Mouse (Mus musculus) small intestine, adult 2 months (tissue): ENCODE measurements around the gene Gm20388. TPM values are rescaled to one million over a fixed set of nuclear protein-coding genes. Genes with fewer than 3 reads are reported as not detected.

ENCODE experiments used
- H3K27ac ChIP-seq: fragments of 200-500 bp; 2 replicates; pipeline ENCODE4 v1.5.1; 2012; ENCODE audit warnings: low read depth, low read length, control low read depth, inconsistent platforms; ENCODE audit not compliant: insufficient read depth
- H3K27me3 ChIP-seq: fragments of 200-500 bp; 2 replicates; pipeline ENCODE4 v1.6.1; 2012; ENCODE audit warnings: mild to moderate bottlenecking, moderate library complexity, low read length, inconsistent platforms; ENCODE audit not compliant: control insufficient read depth, insufficient read depth
- H3K36me3 ChIP-seq: fragments of 200-500 bp; 2 replicates; pipeline ENCODE4 v1.6.1; 2012; ENCODE audit warnings: mild to moderate bottlenecking, low read length, control low read depth, inconsistent platforms; ENCODE audit not compliant: control insufficient read depth, insufficient read depth
- H3K4me1 ChIP-seq: fragments of 200-500 bp; 2 replicates; pipeline ENCODE4 v1.6.1; 2012; ENCODE audit warnings: low read length, inconsistent platforms, mixed read lengths; ENCODE audit not compliant: control insufficient read depth, insufficient read depth, insufficient read length
- H3K4me3 ChIP-seq: fragments of 200-500 bp; 2 replicates; pipeline ENCODE4 v1.5.1; 2012; ENCODE audit warnings: low read depth, mild to moderate bottlenecking, control low read depth, inconsistent platforms, low read length, moderate library complexity
- CTCF ChIP-seq: fragments of 200-500 bp; IDR thresholded peaks from 2 replicates; pipeline ENCODE4 v1.5.1; 2012; ENCODE audit warnings: low read depth, mild to moderate bottlenecking, control low read depth, inconsistent platforms, low read length, moderate library complexity, mixed read lengths; ENCODE audit not compliant: insufficient replicate concordance, insufficient read length; ENCODE audit errors: extremely low read depth
- POLR2A ChIP-seq: fragments of 200-500 bp; IDR thresholded peaks from 2 replicates; pipeline ENCODE4 v1.6.1; 2012; ENCODE audit warnings: low read depth, mild to moderate bottlenecking, control low read depth, inconsistent platforms, low read length, moderate library complexity
- WGBS: fragments of 180-500 bp; shearing (Covaris S2); methylation state at CpG from one replicate; pipeline ENCODE4 v1.1.7; 2018; 5-methylcytosine and 5-hydroxymethylcytosine counted together
- polyA plus RNA-seq: library from polyadenylated mRNA; depleted of rRNA; stranded (reverse); fragments of >200 nt; gene quantifications from 2 replicates; pipeline ENCODE4 v1.2.3, GENCODE M21; 2012

Gene Gm20388
- polyA plus RNA-seq, 1 experiment = 37.3 TPM

DNA sequence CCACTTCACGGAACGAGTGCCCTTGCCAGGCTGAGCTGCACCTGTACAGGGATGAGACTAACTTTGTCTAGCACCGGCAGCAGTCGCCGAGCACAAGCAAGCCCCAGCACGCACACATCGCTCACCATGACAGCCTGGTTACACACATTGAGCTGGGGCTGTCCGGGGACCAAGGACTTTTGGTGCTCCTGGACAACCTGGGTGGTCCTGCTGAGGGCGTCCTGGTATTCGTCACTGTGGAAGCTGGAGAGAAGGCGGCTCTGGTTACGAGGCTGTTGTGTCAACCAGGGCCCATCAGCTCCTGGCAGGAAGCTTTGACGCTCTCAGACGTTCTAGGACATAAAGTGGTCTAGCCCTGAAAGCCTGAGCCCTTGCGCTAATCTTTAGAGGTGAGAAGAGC lies 2670.3 kb downstream of the Gm20388 start:
- Histone ChIP-seq H3K4me3 (no peak overlapping the region), H3K36me3 (no peaks in the 10 kb centered on the region), H3K27me3 (no peaks in the 10 kb centered on the region), H3K27ac (no peak overlapping the region), H3K4me1 (peaks cover 30% of the 10 kb centered on the region)
- no peak for TF ChIP-seq CTCF
- TF ChIP-seq POLR2A = no peak
- WGBS = 79% methylated on average over 15 of the region's 15 CpGs

DNA sequence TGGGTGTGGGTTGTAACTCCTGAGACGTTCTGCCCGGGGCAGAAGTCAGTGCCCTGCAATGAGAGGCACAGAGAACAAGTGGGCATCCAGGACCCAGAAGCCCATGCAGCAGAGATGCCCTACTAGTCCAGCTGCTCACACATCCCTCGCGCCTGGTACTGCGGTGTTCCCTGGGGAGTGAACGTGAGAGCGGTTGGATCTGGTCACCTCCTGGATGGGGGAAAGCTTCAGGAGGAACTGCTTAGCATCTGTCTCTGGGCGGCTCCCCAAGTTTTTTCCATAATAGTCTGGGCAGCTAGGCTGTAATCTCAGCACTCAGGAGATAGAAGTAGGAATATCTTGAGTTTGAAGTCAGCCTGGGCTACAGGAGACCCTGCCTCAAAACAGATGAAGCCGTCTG lies 2674.3 kb downstream of the Gm20388 start:
- no peak for TF ChIP-seq POLR2A
- no peak for TF ChIP-seq CTCF
- Histone ChIP-seq H3K4me3 (peak overlapping the region; percentile 12; the same call in 1 of the 2 replicates), H3K36me3 (no peaks in the 10 kb centered on the region), H3K4me1 (peaks cover 41% of the 10 kb centered on the region), H3K27ac (peak overlapping the region; percentile 95), H3K27me3 (no peaks in the 10 kb centered on the region)
- WGBS = 43% methylated on average over 9 of the region's 9 CpGs

DNA sequence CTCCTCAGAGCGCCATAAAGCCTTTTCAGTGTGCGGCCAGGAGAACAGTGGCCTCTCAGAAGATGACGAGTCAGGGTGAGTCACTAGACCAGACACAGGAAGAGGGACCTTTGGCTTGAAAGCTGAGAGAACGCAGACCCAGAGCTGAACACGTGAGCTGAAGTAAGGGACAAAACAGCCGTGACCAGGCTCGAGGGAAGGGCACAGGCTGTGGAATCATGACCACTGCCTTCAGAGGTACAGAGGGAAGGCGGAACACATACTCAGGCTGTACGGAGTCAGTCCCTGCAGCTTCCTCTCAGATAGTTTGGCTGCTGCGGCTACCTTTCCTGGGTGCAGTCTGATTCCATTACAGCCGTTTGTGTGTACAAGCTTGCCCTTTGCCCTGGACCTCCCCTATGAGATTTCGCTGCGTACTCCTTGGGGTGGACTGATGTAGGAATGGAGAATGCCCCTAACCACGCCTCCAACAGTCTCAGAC lies 2674.8 kb downstream of the Gm20388 start:
- Histone ChIP-seq H3K4me3 (peak overlapping the region; percentile 42), H3K27ac (peak overlapping the region; percentile 95), H3K4me1 (peaks cover 41% of the 10 kb centered on the region), H3K27me3 (no peaks in the 10 kb centered on the region), H3K36me3 (no peaks in the 10 kb centered on the region)
- TF ChIP-seq POLR2A (no peak), CTCF (no peak)
- 20% methylated on average over 14 of the region's 14 CpGs for WGBS

- no peaks in the 10 kb centered on the region for H3K36me3 ChIP-seq
- TF ChIP-seq CTCF = no peak
- TF ChIP-seq POLR2A = no peak
- 51% methylated on average over 7 of the region's 7 CpGs for WGBS
- H3K27ac ChIP-seq = peak overlapping the region; percentile 95
- H3K4me3 ChIP-seq = no peak overlapping the region
- no peaks in the 10 kb centered on the region for H3K27me3 ChIP-seq
- H3K4me1 ChIP-seq = peaks cover 41% of the 10 kb centered on the region
Measured at GRCm38 (mm10) chr8:122586171-122586570, 2675.5 kb downstream of the Gm20388 start.

DNA sequence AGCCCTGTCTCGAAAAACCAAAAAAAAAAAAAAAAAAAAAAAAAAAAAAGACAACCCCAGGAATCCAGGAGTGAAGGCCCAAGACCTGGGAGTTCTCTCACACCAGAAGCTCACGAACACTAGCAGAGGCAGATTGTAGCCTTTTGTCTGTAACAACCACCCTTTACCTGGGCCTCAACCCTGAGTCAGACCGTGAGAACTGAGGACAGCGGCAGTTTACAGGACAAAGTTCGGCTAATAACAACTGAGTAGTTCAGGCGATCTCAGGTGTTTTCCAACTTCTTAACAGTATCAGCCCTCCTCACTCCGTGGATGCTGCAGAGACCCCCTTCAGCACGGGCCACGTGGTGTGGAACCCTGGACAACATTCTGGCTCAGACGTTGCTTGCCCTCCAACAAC lies 2676.1 kb downstream of the Gm20388 start:
- H3K4me3 ChIP-seq = peak overlapping the region; percentile 12
- WGBS = 39% methylated on average over 10 of the region's 10 CpGs
- H3K36me3 ChIP-seq = no peaks in the 10 kb centered on the region
- H3K4me1 ChIP-seq = peaks cover 41% of the 10 kb centered on the region
- TF ChIP-seq CTCF = no peak
- TF ChIP-seq POLR2A = no peak
- peak overlapping the region; percentile 95 for H3K27ac ChIP-seq
- no peaks in the 10 kb centered on the region for H3K27me3 ChIP-seq

DNA sequence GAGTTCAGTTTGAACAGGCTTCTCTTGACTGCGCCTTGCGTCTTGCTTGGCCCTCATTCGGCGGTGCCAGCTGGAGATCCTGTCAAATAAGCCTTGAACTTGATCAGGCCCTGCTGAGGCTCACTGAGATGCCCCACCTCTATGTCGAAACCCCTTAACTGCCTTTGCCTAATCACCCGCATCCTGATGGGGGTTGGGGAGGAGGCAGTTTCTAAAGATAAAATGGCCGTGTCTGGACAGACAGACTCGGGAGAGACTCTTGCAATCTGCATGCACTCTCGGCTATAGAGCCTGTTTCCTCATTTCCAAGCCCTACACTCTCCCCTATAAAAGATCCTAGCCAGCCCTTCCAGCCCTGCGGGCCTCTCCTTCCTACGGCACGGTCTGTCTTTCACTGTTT lies 2682.6 kb downstream of the Gm20388 start:
- Histone ChIP-seq H3K27ac (no peak overlapping the region), H3K4me3 (no peak overlapping the region), H3K4me1 (no peaks in the 10 kb centered on the region; the same call in 1 of the 2 replicates), H3K27me3 (no peaks in the 10 kb centered on the region), H3K36me3 (peaks cover 4% of the 10 kb centered on the region; the same call in 1 of the 2 replicates)
- TF ChIP-seq POLR2A (no peak), CTCF (no peak)
- 79% methylated on average over 12 of the region's 12 CpGs for WGBS

- Histone ChIP-seq H3K27me3 (no peaks in the 10 kb centered on the region), H3K36me3 (peaks cover 4% of the 10 kb centered on the region; the same call in 1 of the 2 replicates), H3K4me3 (no peak overlapping the region), H3K27ac (no peak overlapping the region), H3K4me1 (no peaks in the 10 kb centered on the region; the same call in 1 of the 2 replicates)
- no peak for TF ChIP-seq POLR2A
- no peak for TF ChIP-seq CTCF
- 92% methylated on average over 19 of the region's 19 CpGs for WGBS
Measured at GRCm38 (mm10) chr8:122593783-122594507, 2683.3 kb downstream of the Gm20388 start.
